Mouse (Mus musculus): ENCODE measurements at regions not wholly inside any gene's neighbourhood (a gene's known extent, or its start where the extent isn't known, plus 50 kb on each side); places are given as distances from the start of the nearest gene placed in this dataset.

DNA sequence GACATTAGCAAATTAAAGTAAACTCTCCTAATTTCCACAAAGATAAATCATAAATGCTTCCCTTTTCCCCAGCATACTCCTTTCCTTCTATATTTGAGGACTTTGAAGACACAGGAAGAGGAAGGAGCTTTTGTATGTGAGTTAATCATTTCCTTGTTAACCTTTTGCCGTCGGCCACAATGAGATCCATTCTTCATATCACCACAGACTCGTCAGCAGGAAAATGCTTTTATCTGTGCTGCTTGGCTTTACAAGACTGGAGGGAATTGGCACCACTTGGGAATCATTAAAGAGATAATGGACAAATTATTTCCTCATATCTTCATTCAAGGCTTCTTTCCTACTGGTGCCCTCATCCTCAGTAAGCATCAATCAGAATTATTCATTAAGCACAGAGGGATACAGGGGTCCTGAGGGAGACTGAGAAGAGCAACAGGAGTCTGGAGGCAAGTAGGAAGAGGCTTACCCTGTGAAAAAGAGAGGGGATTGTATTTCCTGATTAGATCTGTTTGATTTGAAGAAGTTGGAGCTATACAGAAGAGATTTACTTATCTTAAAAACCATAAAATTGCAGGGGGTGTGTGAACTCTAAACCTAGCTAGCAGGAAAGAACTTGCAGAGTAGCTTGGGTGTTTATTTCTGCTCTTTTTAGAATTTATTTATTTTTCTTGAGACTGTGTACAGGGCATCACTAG is 710.8 kb upstream of the Slc39a10 start:
- TF ChIP-seq POLR2A (IDR thresholded peaks at IDR 0.05; ENCODE audit: insufficient read depth, low read depth, low read length) = no peak
- TF ChIP-seq EP300 (IDR thresholded peaks at IDR 0.05; ENCODE audit: insufficient read depth, low read depth, low read length) = no peak
